Mouse (Mus musculus): ENCODE results near the gene Zfp658.

Gene Zfp658

DNA sequence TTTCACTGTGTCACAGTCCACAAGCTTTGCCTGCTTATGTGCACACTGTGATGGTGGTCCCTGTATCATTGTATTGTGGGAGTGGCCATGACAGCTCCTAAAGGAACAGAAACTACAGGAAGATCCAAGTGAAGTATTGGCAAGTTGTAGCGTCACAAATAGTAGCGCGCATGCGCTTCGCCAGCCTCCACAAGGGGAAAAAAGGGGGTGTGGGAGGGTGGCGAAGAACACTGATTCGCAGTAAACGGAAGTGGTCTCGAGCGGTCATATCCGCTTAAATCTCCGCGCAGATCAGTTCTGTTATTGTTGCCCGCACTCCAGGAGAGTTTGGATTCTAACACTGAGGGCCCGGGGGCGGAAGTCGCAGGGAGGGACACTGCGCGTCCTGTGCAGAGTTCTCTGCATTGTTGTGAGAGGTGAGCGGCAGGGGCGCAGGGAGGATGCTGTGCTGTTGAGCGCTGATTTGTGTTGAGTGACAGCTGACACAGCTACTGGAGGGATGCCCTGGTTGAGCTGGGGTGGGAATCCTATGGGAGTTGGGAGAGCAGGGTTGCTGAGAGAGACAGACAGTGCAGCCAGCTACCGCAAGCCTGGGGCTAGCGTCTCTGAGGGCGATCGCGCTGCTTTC lies at the start of gene Zfp658:
Gene Zfp658 (plus strand): TSS at position 251 of the 628 bp plus-strand sequence.
- peak; percentile 74 for DNase-seq (ENCODE audit: low read depth, low spot score)

- DNase-seq (ENCODE audit: low read depth, low spot score) = no peak
Measured at GRCm38 (mm10) chr7:43512519-43512918, 49.5 kb upstream of the Zfp658 start.

- DNase-seq (ENCODE audit: low read depth, low spot score) = no peak
Measured at GRCm38 (mm10) chr7:43515076-43515475, 47.0 kb upstream of the Zfp658 start.

DNA sequence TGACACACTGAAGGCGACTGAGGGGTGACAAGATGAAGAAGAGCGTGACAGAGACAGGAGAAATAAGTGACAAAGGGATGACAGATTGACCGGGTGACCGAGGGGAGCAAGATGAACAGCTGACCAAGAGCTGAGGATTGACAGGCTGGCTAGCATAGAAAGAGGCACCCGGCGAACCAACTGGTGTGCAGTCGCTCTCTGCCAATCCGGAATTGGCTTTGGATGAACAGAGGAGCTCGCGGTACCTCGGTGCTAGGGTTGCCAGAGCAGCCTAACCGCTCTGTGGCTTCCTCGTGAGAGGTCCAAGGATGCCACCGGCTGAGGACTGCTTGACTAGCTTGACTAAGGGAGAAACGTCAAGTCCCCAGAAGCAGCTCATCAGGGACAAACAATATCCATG lies 43.7 kb upstream of the Zfp658 start:
- no peak for DNase-seq (ENCODE audit: low read depth, low spot score)

- DNase-seq (ENCODE audit: low read depth, low spot score) = no peak
Measured at GRCm38 (mm10) chr7:43522776-43523175, 39.3 kb upstream of the Zfp658 start.

DNA sequence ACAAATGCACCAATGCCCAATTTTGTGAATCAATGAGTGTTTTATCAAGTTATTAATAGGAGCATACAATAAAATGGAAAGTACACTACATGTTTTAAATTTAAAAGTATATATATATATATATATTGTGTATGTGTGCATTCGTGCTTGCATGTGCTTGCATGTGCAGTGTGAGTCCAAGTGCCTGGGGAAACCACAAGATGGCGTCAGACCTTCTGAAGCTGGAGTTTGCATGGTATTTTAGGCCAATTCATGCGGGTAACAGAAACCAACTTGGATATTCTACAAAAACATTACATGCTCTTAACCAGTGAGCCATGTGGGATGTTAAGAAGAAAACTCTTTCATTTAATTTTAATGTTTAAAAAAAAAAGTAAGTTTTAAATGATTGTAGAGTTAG lies 36.7 kb upstream of the Zfp658 start:
- no peak for DNase-seq (ENCODE audit: low read depth, low spot score)

GRCm38 (mm10) chr7:43530216-43530785 lies 31.8 kb upstream of the Zfp658 start:
- no peak for DNase-seq (ENCODE audit: low read depth, low spot score)

DNA sequence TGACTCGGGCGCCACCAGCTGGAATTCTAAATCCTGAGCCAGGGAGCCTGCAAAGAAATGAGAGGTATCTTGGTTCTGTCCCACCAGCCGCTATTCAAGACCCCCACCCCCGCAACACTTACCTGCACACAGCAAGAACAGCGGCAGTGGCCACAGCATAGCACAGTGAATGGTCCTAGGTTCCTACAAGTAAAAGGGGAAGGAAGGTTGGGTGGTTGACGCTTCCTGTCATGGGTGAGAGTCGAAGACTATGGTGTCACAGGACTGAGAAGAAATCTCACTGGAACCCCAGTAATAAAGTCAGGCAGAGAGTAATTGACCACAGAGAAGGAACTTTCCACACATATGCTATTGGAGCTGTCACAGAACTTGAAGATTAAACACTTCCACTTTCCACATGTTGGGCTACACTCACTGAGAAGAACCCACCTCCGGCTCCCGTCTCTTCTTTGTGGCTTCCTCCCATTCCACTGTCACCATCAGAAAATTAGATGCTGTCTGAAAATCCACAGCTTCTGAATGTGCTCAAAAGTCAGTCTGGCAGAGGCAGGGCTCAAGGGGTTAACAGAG lies 29.0 kb upstream of the Zfp658 start:
- no peak for DNase-seq (ENCODE audit: low read depth, low spot score)

DNA sequence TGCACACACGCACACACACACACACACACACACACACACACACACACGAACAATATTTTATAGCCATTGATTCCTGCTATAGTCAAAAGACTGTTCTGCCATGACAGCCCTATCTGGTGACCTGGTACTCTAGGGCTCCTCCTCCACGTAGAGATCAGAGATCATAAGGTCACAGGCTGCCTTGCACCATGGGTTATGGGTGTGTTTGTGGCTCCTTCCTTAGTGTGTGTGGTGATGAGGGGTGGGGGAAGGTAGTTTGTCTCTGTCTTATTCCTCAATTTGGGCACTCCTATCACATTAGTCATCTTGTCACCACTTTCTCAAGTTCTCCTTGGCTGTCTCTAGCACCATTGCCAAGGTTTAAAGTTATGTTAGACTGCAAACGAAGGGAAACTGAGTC lies 23.5 kb upstream of the Zfp658 start:
- DNase-seq (ENCODE audit: low read depth, low spot score) = no peak

DNA sequence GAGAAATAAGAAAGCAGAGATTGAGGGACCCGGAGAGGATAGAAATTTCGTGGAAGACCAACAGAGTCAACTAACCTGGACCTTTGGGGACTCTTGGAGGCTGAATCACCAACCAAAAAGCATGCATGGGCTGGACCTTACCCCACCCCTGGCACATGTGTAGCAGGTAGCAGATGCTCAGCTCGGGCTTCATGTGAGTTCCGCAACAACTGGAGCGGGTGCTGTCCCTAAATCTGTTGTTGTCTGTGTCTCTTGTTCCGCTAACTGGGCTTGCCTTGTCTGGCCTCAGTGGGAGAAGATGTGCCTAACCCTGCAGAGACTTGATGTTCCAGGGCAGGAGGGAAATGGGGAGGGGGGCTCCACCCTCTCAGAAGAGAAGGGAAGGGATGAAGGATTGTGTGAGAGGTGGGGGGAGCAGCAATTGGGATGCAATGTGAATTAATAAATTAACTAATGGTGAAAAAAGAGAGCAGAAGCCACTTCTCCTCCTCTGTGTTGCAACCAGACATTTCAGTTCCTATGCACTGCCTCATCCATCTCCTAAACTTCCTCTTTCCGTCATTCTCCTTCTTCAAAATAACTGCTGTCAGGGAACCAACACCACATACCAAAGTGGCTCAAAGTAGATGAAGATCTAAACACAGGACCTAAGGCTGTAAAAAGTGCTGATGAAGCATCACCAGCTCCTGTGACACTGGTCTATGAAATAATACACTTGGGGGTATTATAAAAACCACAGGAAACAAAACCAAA lies 17.7 kb upstream of the Zfp658 start, which contains the start of gene Cd33:
Gene Cd33 (minus strand): TSS at position 204 of the 753 bp plus-strand sequence.
- DNase-seq (ENCODE audit: low read depth, low spot score) = no peak

DNA sequence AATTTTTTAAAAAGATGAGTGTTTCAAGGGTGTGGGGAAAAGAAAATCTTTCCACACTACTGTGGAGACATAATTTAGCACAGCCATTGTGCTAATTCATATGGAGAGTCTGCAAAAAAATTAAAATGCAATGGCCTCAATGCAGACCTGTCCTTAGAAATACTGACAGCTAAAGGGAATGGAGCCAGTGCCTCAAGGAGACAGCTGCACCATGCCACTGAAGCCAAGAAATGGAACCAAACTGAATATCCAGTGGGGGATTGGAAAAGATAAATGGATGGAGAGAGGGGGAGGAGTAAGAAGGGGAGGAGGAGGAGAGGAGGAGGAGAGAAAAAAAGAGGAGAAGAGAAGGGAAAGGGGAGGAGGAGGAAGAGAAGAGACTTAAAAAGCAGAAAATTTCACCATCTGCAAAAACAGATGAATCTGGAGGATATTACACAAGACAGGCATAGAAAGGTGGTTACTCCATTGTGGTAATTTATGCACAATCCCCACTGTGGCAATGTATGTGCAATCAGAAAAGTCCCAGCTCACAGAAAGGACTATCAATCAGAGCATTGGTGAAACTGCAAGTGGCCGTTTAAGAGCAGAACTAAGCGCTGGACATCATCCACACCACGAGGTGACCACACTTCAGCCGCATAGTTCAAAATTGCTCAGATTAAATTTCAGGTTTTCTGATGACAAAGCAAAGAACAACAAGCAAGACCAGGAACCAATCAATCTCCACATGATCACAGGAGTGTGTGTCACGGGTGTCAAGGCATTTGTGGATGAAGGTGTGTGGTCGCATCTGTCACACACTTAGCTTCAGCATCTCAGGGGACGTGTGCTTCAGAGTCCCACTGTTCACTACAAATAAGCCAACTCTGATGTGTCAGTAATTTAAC lies 16.2 kb upstream of the Zfp658 start:
- DNase-seq (ENCODE audit: low read depth, low spot score) = no peak

DNA sequence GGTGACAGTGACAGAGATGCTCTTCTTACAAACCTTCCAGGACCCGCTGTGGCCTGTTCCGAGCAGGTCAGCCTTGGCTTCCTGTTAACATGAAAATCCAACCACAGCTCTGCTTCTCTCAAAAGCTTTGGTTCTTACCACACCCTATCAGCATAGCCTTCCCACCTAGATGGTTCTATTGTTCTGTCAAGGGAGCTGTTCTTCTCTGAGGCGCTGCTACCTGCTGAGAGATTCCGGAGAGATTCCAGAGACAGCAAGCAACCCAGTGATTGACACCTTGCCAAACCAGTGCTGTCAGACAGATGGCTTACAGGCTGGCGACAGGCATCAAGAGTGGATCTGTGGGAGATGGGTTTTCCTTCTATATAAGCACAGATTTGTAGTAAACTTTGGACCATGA lies 14.4 kb upstream of the Zfp658 start:
- no peak for DNase-seq (ENCODE audit: low read depth, low spot score)

DNA sequence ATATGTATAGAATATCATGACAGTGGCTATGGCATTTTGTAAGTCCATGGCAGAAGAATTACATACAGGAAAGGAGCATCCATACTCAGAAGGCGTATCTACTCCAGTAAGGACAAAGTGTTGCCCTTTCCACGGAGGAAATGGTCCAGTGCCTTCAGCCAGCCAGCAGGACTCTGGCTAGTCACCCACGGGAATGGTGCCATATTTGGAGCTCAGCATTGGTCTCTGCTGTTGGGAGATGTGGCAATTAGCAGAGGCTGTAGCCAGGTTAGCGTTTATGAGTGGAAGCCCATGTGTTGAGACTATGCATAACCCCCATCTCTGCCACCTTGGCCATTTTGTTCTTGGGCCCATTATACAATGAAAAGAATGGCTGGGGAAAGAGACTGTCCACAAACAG lies 13.8 kb upstream of the Zfp658 start:
- no peak for DNase-seq (ENCODE audit: low read depth, low spot score)

DNA sequence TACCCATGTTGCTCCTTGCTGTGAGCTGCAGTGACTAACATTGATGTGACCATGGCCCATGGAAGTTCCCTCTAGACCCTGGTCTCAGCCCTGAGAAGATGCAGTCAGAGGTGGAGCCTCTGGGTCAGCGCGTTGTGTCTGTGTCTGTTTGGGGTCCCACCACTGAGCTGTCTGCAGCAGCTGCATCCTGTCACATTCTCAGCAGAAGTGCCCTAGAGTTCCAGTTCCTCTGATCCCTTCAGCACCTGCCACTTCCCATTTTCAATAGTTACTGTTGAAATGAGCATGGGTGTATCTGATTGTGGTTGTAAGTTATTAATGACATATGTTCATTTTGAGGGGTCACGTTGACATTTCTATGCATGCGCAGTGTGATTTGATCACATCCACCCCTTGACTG lies 8.9 kb upstream of the Zfp658 start:
- no peak for DNase-seq (ENCODE audit: low read depth, low spot score)

- DNase-seq (ENCODE audit: low read depth, low spot score) = no peak
Measured at GRCm38 (mm10) chr7:43554550-43554949, 7.5 kb upstream of the Zfp658 start.

- DNase-seq (ENCODE audit: low read depth, low spot score) = no peak
Measured at GRCm38 (mm10) chr7:43555351-43555750, 6.7 kb upstream of the Zfp658 start.

DNA sequence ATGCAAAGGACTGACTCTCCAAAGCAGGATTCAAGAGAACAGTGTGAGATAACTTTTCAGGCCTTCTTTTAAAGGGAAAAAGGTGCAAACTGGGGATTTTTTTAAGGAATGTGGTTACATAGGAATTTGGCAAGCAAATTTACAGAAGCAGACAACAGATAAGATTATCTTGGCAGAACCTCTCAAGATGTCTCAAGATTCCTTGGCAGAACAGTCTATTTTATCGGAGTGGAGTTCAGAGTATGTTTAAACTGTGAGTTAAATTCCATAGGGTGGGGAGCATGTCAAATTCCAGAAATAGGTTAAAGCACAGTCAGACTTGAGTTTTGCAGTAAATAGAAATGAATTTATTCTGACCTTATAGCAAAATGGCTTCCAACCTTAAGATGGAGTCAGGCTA lies 5.2 kb upstream of the Zfp658 start:
- DNase-seq (ENCODE audit: low read depth, low spot score) = no peak

- DNase-seq (ENCODE audit: low read depth, low spot score) = peak; percentile 25
Measured at GRCm38 (mm10) chr7:43562651-43563070, 605 bp downstream of the Zfp658 start.

- no peak for DNase-seq (ENCODE audit: low read depth, low spot score)
Measured at GRCm38 (mm10) chr7:43563300-43563699, 1.2 kb downstream of the Zfp658 start.

DNA sequence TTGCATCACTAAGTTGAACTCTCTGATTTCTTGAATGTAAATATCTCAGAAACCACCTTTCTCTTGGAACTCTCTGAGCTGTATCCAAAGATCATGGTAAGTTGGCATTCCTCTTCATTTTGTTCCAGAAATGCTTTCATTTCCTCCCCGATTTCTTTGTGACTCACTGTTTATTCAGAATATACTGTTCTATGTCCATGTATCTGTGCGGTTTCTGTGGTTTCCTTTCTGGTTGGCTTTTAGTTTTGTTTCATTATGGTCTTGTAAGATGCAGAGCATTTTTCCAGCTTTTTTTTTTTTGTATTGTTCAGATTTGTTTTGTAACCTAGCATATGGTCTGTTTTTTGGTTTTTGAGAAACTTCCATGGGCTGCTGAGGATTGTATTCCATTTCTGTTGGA lies 9.2 kb downstream of the Zfp658 start:
- DNase-seq (ENCODE audit: low read depth, low spot score) = no peak

GRCm38 (mm10) chr7:43579440-43580171 lies 17.6 kb downstream of the Zfp658 start, which contains the start of gene Zfp719:
Gene Zfp719, plus strand, starts transcription at chr7:43579610.
- peak; percentile 97 for DNase-seq (ENCODE audit: low read depth, low spot score)
